Mouse (Mus musculus): ENCODE measurements around the gene Col4a2. TPM values are rescaled to one million over a fixed set of nuclear protein-coding genes. Genes with fewer than 3 reads are reported as not detected.

The Col4a2 gene
- 33.8 and 37.8 TPM in 2 replicates for polyA plus RNA-seq (2015; fragmentation: Nextera tagmentation; extraction: Ambion mirVana)

DNA sequence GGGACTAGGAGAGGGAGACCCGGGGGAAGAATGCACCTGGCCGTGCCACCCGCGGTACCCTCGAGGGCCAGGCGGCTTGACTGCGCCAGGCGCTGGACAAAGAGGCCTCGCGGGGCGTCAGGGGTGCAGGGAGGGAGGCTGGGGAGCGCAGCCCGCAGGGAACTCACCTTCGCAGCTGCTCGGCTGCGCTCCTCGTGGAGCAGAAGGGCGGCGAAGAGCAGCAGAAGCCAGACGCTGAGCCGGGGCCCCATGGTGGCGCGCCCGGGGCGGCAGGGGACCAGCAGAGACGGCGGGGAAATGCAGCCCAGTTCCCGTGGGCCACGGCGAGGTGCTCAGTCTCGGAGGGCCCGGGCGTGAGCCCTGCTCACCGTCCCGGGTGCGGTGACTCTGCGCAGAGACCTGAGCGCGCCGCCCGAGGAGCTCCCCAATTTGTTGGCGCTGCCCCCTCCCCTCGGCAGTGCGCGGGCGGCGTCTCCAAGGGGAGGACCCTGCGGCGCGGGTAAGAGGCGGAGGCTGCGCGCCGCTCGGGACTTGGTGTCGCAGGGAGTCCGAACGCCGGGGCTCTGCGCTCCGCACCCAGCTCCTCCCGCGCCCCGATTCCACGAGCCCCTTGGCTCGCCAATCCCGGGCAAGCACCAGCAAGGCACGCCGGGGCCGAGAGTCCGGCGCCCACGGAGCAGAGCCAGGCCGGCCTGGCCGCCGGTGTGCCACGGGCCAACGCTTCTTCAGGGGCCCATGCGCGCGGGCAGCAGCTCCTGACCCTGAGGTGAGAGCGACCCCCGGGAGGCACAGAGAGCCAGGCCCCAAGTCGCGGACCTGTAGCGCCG is at the start of gene Col4a2, which contains the start of gene Col4a1:
Gene Col4a2 (plus strand): TSS at position 457 of the 827 bp plus-strand sequence.
Gene Col4a1 (minus strand): TSS at position 478 of the 827 bp plus-strand sequence.
- Histone ChIP-seq H3K27ac (ENCODE audit: low read length) (peak within 1 kb of the TSS; percentile 67), H3K27me3 (ENCODE audit: control insufficient read depth, insufficient read depth, low read depth, low read length) (peaks cover 29% of the 10 kb centered on the region), H3K4me1 (ENCODE audit: control insufficient read depth, insufficient read depth, low read length) (peaks cover 12% of the 10 kb centered on the region; the same call in 1 of the 2 replicates), H3K4me3 (ENCODE audit: low read depth, low read length) (peak within 1 kb of the TSS; percentile 67), H3K36me3 (ENCODE audit: control insufficient read depth, insufficient read depth, low read length) (no peaks in the 10 kb centered on the region), H3K9me3 (replicated peaks; ENCODE audit: control insufficient read depth, low read length, poor library complexity, severe bottlenecking) (no peaks in the 10 kb centered on the region), H3K9ac (ENCODE audit: low read depth, low read length) (peak within 1 kb of the TSS; percentile 77), H3K4me2 (ENCODE audit: low read length) (peak within 1 kb of the TSS; percentile 92)
- WGBS = under 1% methylated on average over 80 of the region's 87 CpGs
- peak; percentile 55 for ATAC-seq

DNA sequence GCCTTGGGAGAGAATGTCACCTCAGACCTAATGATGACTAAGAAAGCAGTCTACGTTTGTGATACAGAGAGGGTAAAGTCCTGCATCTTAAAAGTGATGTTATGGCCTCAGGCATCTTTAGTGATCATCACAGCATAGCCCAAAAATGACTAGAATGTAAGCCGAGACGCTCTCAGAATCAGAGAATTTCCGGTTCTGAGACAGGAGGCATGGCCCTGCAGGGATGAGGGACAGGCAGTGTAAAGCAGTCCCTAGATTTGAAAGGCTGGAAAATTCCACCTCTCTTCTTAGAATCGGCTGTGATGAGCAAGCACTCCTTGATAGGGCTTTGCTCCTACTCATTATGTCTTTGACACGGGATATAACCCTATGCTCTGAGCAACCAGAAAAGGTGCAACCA is 48.8 kb upstream of the Col4a2 start:
- 90% methylated on average over 6 of the region's 6 CpGs for WGBS
- no peak for ATAC-seq
- no peak overlapping the region for H3K4me2 ChIP-seq (ENCODE audit: low read length)
- no peak overlapping the region for H3K9ac ChIP-seq (ENCODE audit: low read depth, low read length)
- peaks cover 2% of the 10 kb centered on the region; the same call in 1 of the 2 replicates for H3K4me1 ChIP-seq (ENCODE audit: control insufficient read depth, insufficient read depth, low read length)
- no peaks in the 10 kb centered on the region for H3K9me3 ChIP-seq (replicated peaks; ENCODE audit: control insufficient read depth, low read length, poor library complexity, severe bottlenecking)
- H3K4me3 ChIP-seq (ENCODE audit: low read depth, low read length) = no peak overlapping the region
- no peaks in the 10 kb centered on the region for H3K27me3 ChIP-seq (ENCODE audit: control insufficient read depth, insufficient read depth, low read depth, low read length)
- no peaks in the 10 kb centered on the region for H3K36me3 ChIP-seq (ENCODE audit: control insufficient read depth, insufficient read depth, low read length)
- no peak overlapping the region for H3K27ac ChIP-seq (ENCODE audit: low read length)

DNA sequence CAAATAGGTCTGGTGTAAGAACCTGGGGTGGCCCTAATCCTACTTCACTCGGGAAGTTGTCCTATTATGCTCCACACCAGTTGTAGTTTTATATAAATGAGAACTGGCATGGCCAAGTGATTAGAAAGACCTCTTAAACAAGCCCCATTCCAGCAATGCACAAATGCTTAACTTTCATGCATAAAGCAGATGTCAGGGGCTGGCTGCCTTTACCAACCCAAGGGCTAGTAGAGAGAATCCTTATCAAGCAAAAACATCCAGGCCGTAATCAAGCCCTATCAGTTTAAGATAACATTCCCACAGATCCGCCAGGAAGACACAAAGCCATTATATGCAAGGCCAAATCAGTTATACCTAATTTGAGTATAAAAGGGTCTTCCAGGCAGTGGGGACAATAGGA is 46.6 kb upstream of the Col4a2 start:
- no peak overlapping the region for H3K4me2 ChIP-seq (ENCODE audit: low read length)
- 66% methylated on average over 3 of the region's 3 CpGs for WGBS
- no peaks in the 10 kb centered on the region for H3K9me3 ChIP-seq (replicated peaks; ENCODE audit: control insufficient read depth, low read length, poor library complexity, severe bottlenecking)
- no peak overlapping the region for H3K27ac ChIP-seq (ENCODE audit: low read length)
- no peak overlapping the region for H3K4me3 ChIP-seq (ENCODE audit: low read depth, low read length)
- H3K9ac ChIP-seq (ENCODE audit: low read depth, low read length) = no peak overlapping the region
- no peaks in the 10 kb centered on the region for H3K4me1 ChIP-seq (ENCODE audit: control insufficient read depth, insufficient read depth, low read length)
- no peaks in the 10 kb centered on the region for H3K36me3 ChIP-seq (ENCODE audit: control insufficient read depth, insufficient read depth, low read length)
- ATAC-seq = no peak
- H3K27me3 ChIP-seq (ENCODE audit: control insufficient read depth, insufficient read depth, low read depth, low read length) = no peaks in the 10 kb centered on the region

DNA sequence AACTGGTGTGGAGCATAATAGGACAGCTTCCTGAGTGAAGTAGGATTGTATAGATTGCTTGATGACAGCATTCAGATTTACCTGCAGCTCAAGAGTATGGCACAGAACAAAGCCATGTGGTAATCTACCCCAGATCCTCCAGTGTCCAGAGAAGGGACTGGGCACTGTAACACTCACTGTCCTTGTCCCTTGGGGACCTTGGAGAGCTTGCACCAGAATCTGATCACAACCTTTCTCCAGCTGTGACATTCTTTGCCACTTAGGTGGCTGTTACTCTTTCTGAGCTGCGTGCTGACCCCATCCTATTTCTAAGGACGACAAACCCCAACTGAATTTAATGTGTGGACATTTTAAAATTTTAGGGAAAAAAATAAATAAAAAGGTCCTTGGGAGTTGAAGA is 46.1 kb upstream of the Col4a2 start:
- Histone ChIP-seq H3K9me3 (replicated peaks; ENCODE audit: control insufficient read depth, low read length, poor library complexity, severe bottlenecking) (no peaks in the 10 kb centered on the region), H3K4me1 (ENCODE audit: control insufficient read depth, insufficient read depth, low read length) (no peaks in the 10 kb centered on the region), H3K4me3 (ENCODE audit: low read depth, low read length) (no peak overlapping the region), H3K4me2 (ENCODE audit: low read length) (no peak overlapping the region), H3K27me3 (ENCODE audit: control insufficient read depth, insufficient read depth, low read depth, low read length) (no peaks in the 10 kb centered on the region), H3K9ac (ENCODE audit: low read depth, low read length) (no peak overlapping the region), H3K36me3 (ENCODE audit: control insufficient read depth, insufficient read depth, low read length) (no peaks in the 10 kb centered on the region), H3K27ac (ENCODE audit: low read length) (no peak overlapping the region)
- no peak for ATAC-seq
- WGBS = 90% methylated on average over 2 of the region's 2 CpGs

DNA sequence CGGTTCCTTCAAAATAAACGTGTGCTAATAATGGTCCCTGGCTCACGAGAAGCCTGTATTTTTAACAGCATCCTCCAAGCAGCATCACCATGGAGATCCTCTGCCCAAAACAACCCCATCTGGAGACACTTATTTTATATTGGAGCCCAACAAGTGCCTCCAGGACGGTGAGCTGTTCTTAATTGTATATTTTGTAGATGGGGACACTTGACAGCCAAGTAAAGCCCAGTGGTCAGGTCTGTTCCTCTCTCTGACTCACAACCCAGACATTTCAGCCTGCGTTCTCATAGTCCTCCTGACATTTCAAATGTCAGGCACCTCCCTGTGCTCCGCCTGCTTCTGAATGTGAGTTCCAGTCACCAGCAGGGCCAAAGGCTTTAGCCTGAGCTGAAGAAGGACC is 43.9 kb upstream of the Col4a2 start:
- Histone ChIP-seq H3K27ac (ENCODE audit: low read length) (no peak overlapping the region), H3K36me3 (ENCODE audit: control insufficient read depth, insufficient read depth, low read length) (no peaks in the 10 kb centered on the region), H3K9me3 (replicated peaks; ENCODE audit: control insufficient read depth, low read length, poor library complexity, severe bottlenecking) (no peaks in the 10 kb centered on the region), H3K9ac (ENCODE audit: low read depth, low read length) (no peak overlapping the region), H3K4me3 (ENCODE audit: low read depth, low read length) (no peak overlapping the region), H3K27me3 (ENCODE audit: control insufficient read depth, insufficient read depth, low read depth, low read length) (no peaks in the 10 kb centered on the region), H3K4me2 (ENCODE audit: low read length) (no peak overlapping the region), H3K4me1 (ENCODE audit: control insufficient read depth, insufficient read depth, low read length) (no peaks in the 10 kb centered on the region)
- ATAC-seq = no peak
- 80% methylated on average over 6 of the region's 6 CpGs for WGBS

DNA sequence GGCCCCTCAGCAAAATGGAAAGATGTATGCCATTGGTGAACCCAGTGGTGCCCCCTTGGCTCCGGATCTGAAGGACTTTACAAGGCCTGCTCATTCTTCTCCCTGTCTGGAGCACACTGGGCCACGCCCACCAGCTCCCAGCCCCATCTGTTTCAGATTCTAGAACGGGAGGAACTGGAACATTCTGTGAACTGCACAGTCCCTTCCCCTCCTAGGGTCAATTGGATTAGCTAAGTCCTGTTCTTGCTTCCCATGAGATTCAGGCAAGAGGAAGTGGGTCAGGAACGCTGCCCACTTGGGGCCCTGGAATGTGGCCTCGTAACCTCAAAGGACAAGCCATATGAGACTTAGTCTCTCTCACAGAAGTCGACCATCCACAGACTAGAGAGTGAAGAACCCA is 41.8 kb upstream of the Col4a2 start:
- Histone ChIP-seq H3K9ac (ENCODE audit: low read depth, low read length) (no peak overlapping the region), H3K4me2 (ENCODE audit: low read length) (no peak overlapping the region), H3K4me1 (ENCODE audit: control insufficient read depth, insufficient read depth, low read length) (no peaks in the 10 kb centered on the region), H3K36me3 (ENCODE audit: control insufficient read depth, insufficient read depth, low read length) (no peaks in the 10 kb centered on the region), H3K4me3 (ENCODE audit: low read depth, low read length) (no peak overlapping the region), H3K27me3 (ENCODE audit: control insufficient read depth, insufficient read depth, low read depth, low read length) (no peaks in the 10 kb centered on the region), H3K9me3 (replicated peaks; ENCODE audit: control insufficient read depth, low read length, poor library complexity, severe bottlenecking) (no peaks in the 10 kb centered on the region), H3K27ac (ENCODE audit: low read length) (no peak overlapping the region)
- ATAC-seq = no peak
- WGBS = 72% methylated on average over 6 of the region's 6 CpGs

DNA sequence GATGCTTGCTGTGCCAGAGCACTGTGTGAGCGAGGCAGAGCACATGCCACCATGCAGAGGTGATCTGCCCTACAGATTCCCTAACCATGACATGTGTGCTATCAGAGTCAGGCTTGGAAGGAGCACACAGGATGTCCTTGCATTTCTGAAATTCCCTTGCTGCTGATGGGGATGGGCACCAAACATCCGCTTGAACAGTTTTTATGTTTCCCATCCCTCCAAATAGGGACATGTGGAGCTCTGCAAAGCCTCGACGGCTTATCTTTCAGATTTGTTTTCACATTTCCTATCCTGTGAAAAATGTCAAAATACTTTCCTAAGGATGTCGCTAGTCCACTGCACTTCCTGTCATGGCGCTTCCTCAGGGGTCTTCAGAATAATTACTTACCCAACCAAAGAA is 40.4 kb upstream of the Col4a2 start:
- Histone ChIP-seq H3K27me3 (ENCODE audit: control insufficient read depth, insufficient read depth, low read depth, low read length) (no peaks in the 10 kb centered on the region), H3K4me1 (ENCODE audit: control insufficient read depth, insufficient read depth, low read length) (no peaks in the 10 kb centered on the region), H3K36me3 (ENCODE audit: control insufficient read depth, insufficient read depth, low read length) (no peaks in the 10 kb centered on the region), H3K4me2 (ENCODE audit: low read length) (no peak overlapping the region), H3K27ac (ENCODE audit: low read length) (no peak overlapping the region), H3K9me3 (replicated peaks; ENCODE audit: control insufficient read depth, low read length, poor library complexity, severe bottlenecking) (no peaks in the 10 kb centered on the region), H3K4me3 (ENCODE audit: low read depth, low read length) (no peak overlapping the region), H3K9ac (ENCODE audit: low read depth, low read length) (no peak overlapping the region)
- WGBS = 89% methylated on average over 6 of the region's 6 CpGs
- no peak for ATAC-seq

DNA sequence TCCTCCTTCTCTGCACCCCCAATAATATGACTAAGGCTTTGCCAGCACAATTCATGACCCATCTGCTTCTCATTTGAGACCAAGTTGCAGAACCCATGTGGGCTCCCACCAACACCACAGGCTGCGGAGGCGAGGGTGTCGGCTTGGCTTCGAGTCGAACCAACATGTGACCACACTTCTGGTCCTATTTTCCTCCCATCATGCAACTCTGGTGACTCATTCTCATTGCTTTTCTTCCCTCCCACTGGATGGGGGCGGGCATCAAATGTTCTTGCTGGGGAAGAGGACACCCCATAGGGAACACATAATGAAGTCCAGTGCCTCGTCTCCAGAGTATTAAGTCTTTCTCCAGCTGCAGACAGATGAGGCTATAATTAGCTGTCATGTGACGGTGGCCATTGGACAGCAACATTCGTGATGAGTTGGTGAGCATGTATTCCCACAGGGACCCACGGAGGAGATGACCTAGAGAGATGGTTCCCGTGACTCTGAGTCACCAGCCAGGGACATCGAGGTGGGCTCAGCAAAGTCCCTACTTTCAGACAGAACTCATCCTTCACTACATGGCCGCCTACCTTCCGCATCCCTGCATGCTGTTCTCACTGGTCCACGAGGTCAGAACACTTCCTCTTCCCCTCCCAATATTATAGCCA is 39.0 kb upstream of the Col4a2 start:
- ATAC-seq = no peak
- no peaks in the 10 kb centered on the region for H3K36me3 ChIP-seq (ENCODE audit: control insufficient read depth, insufficient read depth, low read length)
- no peak overlapping the region for H3K27ac ChIP-seq (ENCODE audit: low read length)
- H3K4me3 ChIP-seq (ENCODE audit: low read depth, low read length) = no peak overlapping the region
- no peak overlapping the region for H3K4me2 ChIP-seq (ENCODE audit: low read length)
- H3K27me3 ChIP-seq (ENCODE audit: control insufficient read depth, insufficient read depth, low read depth, low read length) = no peaks in the 10 kb centered on the region
- no peaks in the 10 kb centered on the region for H3K9me3 ChIP-seq (replicated peaks; ENCODE audit: control insufficient read depth, low read length, poor library complexity, severe bottlenecking)
- H3K9ac ChIP-seq (ENCODE audit: low read depth, low read length) = no peak overlapping the region
- no peaks in the 10 kb centered on the region; the same call in 1 of the 2 replicates for H3K4me1 ChIP-seq (ENCODE audit: control insufficient read depth, insufficient read depth, low read length)
- WGBS = 90% methylated on average over 15 of the region's 15 CpGs

DNA sequence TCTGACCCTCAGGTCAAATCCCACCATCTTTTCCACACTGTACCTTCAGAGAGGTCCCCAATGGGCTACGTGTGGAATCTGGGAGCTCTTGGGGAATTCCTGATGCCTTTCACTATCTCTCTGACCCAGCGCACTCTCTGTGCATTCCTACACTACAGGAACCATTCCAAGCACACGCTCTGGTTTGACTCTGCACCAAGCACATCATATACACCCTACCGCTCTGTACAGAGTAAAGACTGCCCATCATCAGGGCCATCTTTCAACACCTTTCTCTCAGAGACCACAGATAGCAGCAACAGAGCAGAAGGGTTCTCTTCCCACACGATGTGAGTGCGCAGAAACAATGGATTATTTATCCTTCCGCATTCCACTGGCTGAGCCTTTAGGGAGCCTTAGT is 38.2 kb upstream of the Col4a2 start:
- Histone ChIP-seq H3K9me3 (replicated peaks; ENCODE audit: control insufficient read depth, low read length, poor library complexity, severe bottlenecking) (no peaks in the 10 kb centered on the region), H3K27me3 (ENCODE audit: control insufficient read depth, insufficient read depth, low read depth, low read length) (no peaks in the 10 kb centered on the region), H3K36me3 (ENCODE audit: control insufficient read depth, insufficient read depth, low read length) (no peaks in the 10 kb centered on the region), H3K4me2 (ENCODE audit: low read length) (no peak overlapping the region), H3K27ac (ENCODE audit: low read length) (no peak overlapping the region), H3K4me1 (ENCODE audit: control insufficient read depth, insufficient read depth, low read length) (no peaks in the 10 kb centered on the region; the same call in 1 of the 2 replicates), H3K9ac (ENCODE audit: low read depth, low read length) (no peak overlapping the region), H3K4me3 (ENCODE audit: low read depth, low read length) (no peak overlapping the region)
- ATAC-seq = no peak
- 84% methylated on average over 7 of the region's 7 CpGs for WGBS

Measured in midbrain, embryonic 16.5 days (tissue).